Mouse (Mus musculus) lung, adult 2 months (tissue): ENCODE data around the gene Tbcel.

ENCODE experiments used
- CTCF ChIP-seq: fragments of 200-500 bp; IDR thresholded peaks from 2 replicates; pipeline ENCODE4 v1.5.1; 2011; ENCODE audit warnings: mild to moderate bottlenecking, low read length, control low read depth; ENCODE audit not compliant: insufficient read depth
- POLR2A ChIP-seq: fragments of 200-500 bp; IDR thresholded peaks from 2 replicates; pipeline ENCODE4 v1.6.1; 2011; ENCODE audit warnings: low read depth, mild to moderate bottlenecking, control low read depth, low read length, borderline replicate concordance; ENCODE audit errors: extremely low read depth

DNA sequence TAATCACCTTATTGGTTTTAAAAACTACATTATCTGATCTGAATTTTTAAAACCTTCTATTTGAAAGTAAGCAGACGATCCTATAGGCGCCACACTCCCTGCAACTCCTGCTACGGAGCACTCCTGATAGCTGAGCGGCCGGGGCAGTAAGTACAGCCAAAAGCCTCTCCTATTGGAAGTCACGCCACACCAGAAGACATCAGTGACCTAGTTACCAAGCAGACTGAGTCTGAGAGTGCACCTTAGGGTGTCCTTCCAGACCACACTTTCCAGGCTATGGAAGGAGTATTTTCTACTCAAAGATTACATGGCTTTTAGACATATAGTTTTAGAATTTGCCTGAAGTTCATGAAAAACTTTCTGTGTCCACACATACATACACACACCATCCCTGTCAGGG, 47.9 kb downstream of the Tbcel start:
- TF ChIP-seq POLR2A (no peak), CTCF (no peak)
